Mouse (Mus musculus) forebrain, embryonic 12.5 days (tissue): ENCODE results near the gene Dgcr8. TPM values are rescaled to one million over a fixed set of nuclear protein-coding genes. Genes with fewer than 3 reads are reported as not detected.
A peak's percentile ranks its signal among the peaks of the same experiment; 100 is the strongest.
"Not testable (repeated sequence)": the region's sequence is repeated elsewhere in the genome, so short reads cannot be mapped to it uniquely, and the experiment has no call there.

ENCODE experiments used
- ATAC-seq: fragments of 200-750 bp; cut with Nextera tagmentation; 2 replicates; pipeline ENCODE4 v1.8.0; 2017; ENCODE audit warnings: moderate TSS enrichment; ENCODE audit not compliant: low FRiP score
- H3K27ac ChIP-seq: fragments of 300-500 bp; sonication (generic); 2 replicates; pipeline ENCODE4 v1.5.1; 2016; ENCODE audit warnings: mild to moderate bottlenecking
- H3K27me3 ChIP-seq: fragments of 300-500 bp; sonication (generic); 2 replicates; pipeline ENCODE4 v1.6.1; 2016; ENCODE audit warnings: mild to moderate bottlenecking
- H3K36me3 ChIP-seq: fragments of 300-500 bp; sonication (generic); replicated peaks from 2 replicates; pipeline ENCODE4 v1.6.1; 2016; ENCODE audit warnings: mild to moderate bottlenecking
- H3K4me1 ChIP-seq: fragments of 300-500 bp; sonication (generic); 2 replicates; pipeline ENCODE4 v1.6.1; 2016
- H3K4me2 ChIP-seq: fragments of 300-500 bp; sonication (generic); 2 replicates; pipeline ENCODE4 v1.6.1; 2016; ENCODE audit warnings: mild to moderate bottlenecking, moderate library complexity
- H3K4me3 ChIP-seq: fragments of 300-500 bp; sonication (generic); replicated peaks from 2 replicates; pipeline ENCODE4 v1.5.1; 2016; ENCODE audit warnings: mild to moderate bottlenecking
- H3K9ac ChIP-seq: fragments of 300-500 bp; sonication (generic); 2 replicates; pipeline ENCODE4 v1.6.1; 2016; ENCODE audit warnings: mild to moderate bottlenecking
- H3K9me3 ChIP-seq: fragments of 300-500 bp; sonication (generic); 2 replicates; pipeline ENCODE4 v1.6.1; 2016
- WGBS: fragments of 180-500 bp; shearing (Covaris S2); methylation state at CpG from one replicate; pipeline ENCODE4 v1.1.7; 2016; 5-methylcytosine and 5-hydroxymethylcytosine counted together
- polyA plus RNA-seq: library from polyadenylated mRNA; unstranded; fragments of >200 nt; fragmentation: Nextera tagmentation; extraction: Ambion mirVana; gene quantifications from 2 replicates; pipeline ENCODE4 v1.2.1, GENCODE M21; 2016

The Dgcr8 gene
- 40.8 and 44.2 TPM in 2 replicates for polyA plus RNA-seq

DNA sequence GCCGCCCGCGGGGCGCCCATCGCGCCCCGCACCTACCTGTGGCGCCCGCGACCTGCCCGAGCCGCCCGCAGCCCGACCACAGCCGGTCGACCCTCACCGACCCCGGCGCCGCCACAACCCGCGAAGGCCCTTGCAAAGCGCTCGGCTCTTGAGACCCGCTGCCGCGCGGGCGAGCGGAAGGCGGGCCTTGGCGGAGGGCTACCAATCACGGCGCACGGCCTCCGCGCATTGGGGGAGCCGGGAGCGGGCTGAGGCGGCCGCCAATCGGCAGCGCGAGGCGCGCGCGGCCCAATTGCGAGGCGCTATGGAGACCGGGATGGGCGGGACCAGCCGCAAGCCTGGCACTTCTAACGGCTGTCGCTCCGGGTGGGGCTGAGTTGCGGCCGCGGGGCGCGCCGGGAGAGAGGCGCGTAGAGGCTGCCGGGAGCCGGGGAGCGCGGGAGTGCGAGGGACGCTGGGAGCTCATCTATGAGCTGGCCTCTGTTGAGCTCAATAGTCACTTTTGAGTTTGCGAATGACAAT, at the start of gene Dgcr8:
TSS of gene Dgcr8 (minus strand) at position 180 of the 522 bp plus-strand sequence.
- peak within 1 kb of the TSS; percentile 88 for H3K4me3 ChIP-seq
- no peaks in the 10 kb centered on the region for H3K27me3 ChIP-seq
- peaks cover 30% of the 10 kb centered on the region for H3K36me3 ChIP-seq
- H3K27ac ChIP-seq, result peak within 1 kb of the TSS; percentile 90
- peaks cover 31% of the 10 kb centered on the region for H3K4me1 ChIP-seq
- WGBS, result under 1% methylated on average over 57 of the region's 71 CpGs
- H3K4me2 ChIP-seq, result peak within 1 kb of the TSS; percentile 72
- H3K9ac ChIP-seq, result peak within 1 kb of the TSS; percentile 97
- no peaks in the 10 kb centered on the region for H3K9me3 ChIP-seq
- peak; percentile 100 for ATAC-seq

DNA sequence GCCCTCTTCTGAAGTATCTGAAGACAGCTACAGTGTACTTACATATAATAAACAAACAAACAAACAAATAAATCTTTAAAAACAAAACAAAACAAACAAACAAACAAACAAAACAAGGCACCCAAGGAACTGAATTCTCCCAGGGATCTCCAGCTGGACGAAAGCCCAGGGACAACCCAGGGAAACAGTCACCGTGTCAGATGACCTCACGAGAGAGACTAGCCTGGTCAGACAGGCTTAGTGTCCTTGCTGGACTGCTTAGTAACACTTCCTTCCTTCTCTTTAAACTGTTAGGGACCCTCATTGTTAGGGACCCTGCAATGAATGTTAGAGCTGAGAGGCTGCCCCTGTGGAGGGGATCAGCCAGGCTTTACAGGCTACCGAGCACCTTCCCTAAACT, 48.2 kb upstream of the Dgcr8 start:
- ATAC-seq, result no peak
- WGBS, result 88% methylated on average over 4 of the region's 4 CpGs
- Histone ChIP-seq H3K36me3 (peaks cover 4% of the 10 kb centered on the region; the same call in 1 of the 2 replicates), H3K4me3 (no peak overlapping the region), H3K4me2 (no peak overlapping the region), H3K9me3 (no peaks in the 10 kb centered on the region), H3K4me1 (peaks cover 9% of the 10 kb centered on the region), H3K27me3 (no peaks in the 10 kb centered on the region), H3K9ac (no peak overlapping the region), H3K27ac (no peak overlapping the region)

DNA sequence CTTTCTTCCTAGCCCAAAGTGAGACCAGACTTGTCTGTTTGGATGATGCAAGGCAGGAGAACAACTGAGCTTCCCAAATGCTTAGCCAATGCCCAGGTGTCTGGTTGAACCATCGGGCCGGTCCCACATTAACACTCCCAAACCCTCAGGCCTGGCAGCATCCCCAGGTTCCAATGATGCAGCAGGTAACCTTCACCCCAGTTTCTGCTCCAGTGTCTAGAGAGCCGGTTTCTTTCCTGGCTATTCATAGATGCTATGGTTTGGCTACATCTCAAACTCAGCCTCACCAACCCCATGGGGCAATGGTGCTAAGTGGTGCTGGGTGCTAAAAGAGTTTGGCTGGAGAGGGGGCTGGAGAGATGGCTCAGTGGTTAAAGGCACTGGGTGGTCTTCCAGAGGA, 46.9 kb upstream of the Dgcr8 start:
- Histone ChIP-seq H3K36me3 (peaks cover 4% of the 10 kb centered on the region; the same call in 1 of the 2 replicates), H3K27ac (no peak overlapping the region), H3K9me3 (no peaks in the 10 kb centered on the region), H3K4me3 (no peak overlapping the region), H3K9ac (no peak overlapping the region), H3K27me3 (no peaks in the 10 kb centered on the region), H3K4me2 (no peak overlapping the region), H3K4me1 (peaks cover 7% of the 10 kb centered on the region; the same call in 1 of the 2 replicates)
- ATAC-seq, result no peak
- 98% methylated on average over 3 of the region's 3 CpGs for WGBS

DNA sequence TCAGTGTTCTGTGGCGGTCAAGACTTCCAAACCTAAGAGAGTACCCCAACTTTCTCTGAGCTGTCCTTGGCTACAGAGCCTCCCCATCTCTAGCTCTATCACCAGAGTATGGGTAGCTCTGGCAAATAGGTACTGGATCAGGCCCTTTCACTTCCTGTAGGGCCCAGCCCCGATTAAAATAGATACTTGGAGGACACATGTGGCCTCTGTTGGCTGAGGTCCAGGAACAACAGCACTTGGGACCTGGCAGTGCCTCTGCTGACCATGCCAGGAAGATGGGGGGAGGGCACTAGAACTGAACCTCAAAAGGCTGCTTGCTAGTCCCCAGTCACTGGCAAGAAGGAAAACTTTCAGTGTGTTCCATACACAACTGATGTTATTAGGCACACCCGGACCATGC, 44.9 kb upstream of the Dgcr8 start:
- Histone ChIP-seq H3K4me1 (no peaks in the 10 kb centered on the region), H3K27ac (no peak overlapping the region), H3K36me3 (peaks cover 4% of the 10 kb centered on the region; the same call in 1 of the 2 replicates), H3K27me3 (no peaks in the 10 kb centered on the region), H3K9me3 (no peaks in the 10 kb centered on the region), H3K4me2 (no peak overlapping the region), H3K9ac (no peak overlapping the region), H3K4me3 (no peak overlapping the region)
- ATAC-seq, result no peak
- 88% methylated on average over 3 of the region's 3 CpGs for WGBS

DNA sequence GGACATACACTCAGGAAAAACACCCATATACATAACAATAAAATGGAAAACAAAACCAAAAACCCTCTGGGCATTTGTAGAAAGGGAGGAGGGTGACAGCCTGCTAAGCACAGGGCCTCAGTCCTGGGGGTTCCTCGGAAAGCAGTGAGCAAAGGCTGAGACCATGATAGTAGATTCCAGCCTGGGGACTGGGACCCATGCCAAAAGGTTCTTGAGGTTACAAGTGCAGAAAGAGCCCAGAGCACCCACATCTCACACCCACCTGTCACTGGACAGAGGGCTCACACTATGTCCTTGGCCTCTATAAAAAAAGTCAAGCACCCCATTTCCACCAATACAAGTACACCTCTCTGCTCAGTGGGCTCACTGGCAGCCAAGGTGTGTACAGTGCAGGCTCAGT, 39.5 kb upstream of the Dgcr8 start:
- no peaks in the 10 kb centered on the region for H3K9me3 ChIP-seq
- H3K27ac ChIP-seq, result no peak overlapping the region
- no peaks in the 10 kb centered on the region for H3K27me3 ChIP-seq
- H3K9ac ChIP-seq, result no peak overlapping the region
- H3K4me2 ChIP-seq, result no peak overlapping the region
- 90% methylated on average over 1 of the region's 1 CpGs for WGBS
- H3K4me1 ChIP-seq, result no peaks in the 10 kb centered on the region
- no peaks in the 10 kb centered on the region for H3K36me3 ChIP-seq
- H3K4me3 ChIP-seq, result no peak overlapping the region
- ATAC-seq, result no peak

DNA sequence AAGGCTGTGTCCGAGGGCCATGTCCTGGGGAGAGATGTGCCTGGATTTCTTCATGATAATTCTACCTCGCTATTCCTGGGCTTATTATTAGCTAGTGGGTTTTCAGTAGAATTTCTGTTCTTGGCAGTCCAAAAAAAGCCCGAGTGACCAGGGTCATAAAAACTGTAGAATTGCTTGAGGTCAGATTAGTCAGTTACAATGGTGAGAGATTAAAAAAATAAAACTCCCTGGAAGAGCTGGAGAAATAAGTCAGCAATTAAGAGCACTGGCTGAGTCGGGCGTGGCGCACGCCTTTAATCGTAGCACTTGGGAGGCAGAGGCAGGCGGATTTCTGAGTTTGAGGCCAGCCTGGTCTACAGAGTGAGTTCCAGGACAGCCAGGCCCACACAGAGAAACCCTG, 38.9 kb upstream of the Dgcr8 start:
- no peak overlapping the region for H3K4me3 ChIP-seq
- no peaks in the 10 kb centered on the region for H3K27me3 ChIP-seq
- ATAC-seq, result no peak
- H3K9ac ChIP-seq, result no peak overlapping the region
- H3K27ac ChIP-seq, result no peak overlapping the region
- H3K4me1 ChIP-seq, result no peaks in the 10 kb centered on the region
- WGBS, result 91% methylated on average over 9 of the region's 9 CpGs
- no peaks in the 10 kb centered on the region for H3K9me3 ChIP-seq
- H3K36me3 ChIP-seq, result 0 out of 2 replicates have a peak, but pooled peaks cover under 1% of the 10 kb centered on the region
- no peak overlapping the region for H3K4me2 ChIP-seq

DNA sequence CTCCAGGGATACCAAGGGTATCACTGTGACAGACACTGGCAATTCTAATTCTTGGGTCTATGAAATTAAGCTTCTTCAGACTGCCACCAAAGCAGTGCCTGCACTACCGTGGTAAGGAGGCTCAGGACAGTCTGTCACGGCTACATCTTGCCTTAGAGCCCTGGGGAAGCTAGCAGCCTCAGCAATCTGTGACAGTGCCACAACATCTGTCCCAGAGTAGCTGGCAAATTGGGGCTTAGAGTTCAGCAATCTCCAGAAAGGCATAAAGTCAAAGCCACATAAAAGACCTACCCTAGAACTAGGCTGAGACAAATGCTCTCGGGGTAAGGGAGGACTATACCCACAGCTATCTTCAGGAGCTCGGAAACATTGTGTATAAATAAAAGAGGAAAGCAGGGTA, 36.7 kb upstream of the Dgcr8 start:
- Histone ChIP-seq H3K36me3 (peaks cover 11% of the 10 kb centered on the region), H3K27ac (no peak overlapping the region), H3K9ac (no peak overlapping the region), H3K27me3 (no peaks in the 10 kb centered on the region), H3K9me3 (no peaks in the 10 kb centered on the region), H3K4me3 (no peak overlapping the region), H3K4me2 (no peak overlapping the region), H3K4me1 (no peaks in the 10 kb centered on the region)
- no peak for ATAC-seq
- 89% methylated on average over 4 of the region's 4 CpGs for WGBS

- Histone ChIP-seq H3K4me2 (no peak overlapping the region), H3K27me3 (no peaks in the 10 kb centered on the region), H3K9me3 (no peaks in the 10 kb centered on the region), H3K4me3 (no peak overlapping the region), H3K27ac (no peak overlapping the region), H3K9ac (no peak overlapping the region), H3K36me3 (peaks cover 11% of the 10 kb centered on the region), H3K4me1 (no peaks in the 10 kb centered on the region)
- 80% methylated on average over 6 of the region's 6 CpGs for WGBS
- ATAC-seq, result no peak
These were observed 35.0 kb upstream of the Dgcr8 start for GRCm38 (mm10) chr16:18324031-18324430.

DNA sequence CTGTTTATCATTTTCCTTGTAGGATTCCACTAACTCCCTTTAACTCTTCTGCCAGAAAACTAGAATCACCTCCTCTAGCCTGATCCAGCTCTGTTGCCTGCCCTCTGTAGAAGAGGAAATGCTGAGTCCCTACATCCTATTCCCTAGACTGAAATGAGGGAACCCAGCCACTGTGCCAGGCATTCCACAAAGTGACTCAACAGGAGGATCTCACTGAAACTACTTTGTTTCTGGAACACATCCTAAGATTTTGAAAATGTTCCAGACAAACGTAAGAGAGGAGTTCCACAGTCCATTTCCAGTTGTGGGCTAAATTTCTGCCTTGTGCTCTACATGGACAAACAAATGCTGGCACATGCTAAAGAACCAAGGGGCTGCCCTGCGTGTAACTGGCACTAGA, 34.4 kb upstream of the Dgcr8 start:
- 90% methylated on average over 2 of the region's 2 CpGs for WGBS
- ATAC-seq, result no peak
- H3K9ac ChIP-seq, result no peak overlapping the region
- H3K27ac ChIP-seq, result no peak overlapping the region
- no peaks in the 10 kb centered on the region for H3K9me3 ChIP-seq
- H3K36me3 ChIP-seq, result peaks cover 11% of the 10 kb centered on the region
- no peaks in the 10 kb centered on the region for H3K4me1 ChIP-seq
- H3K4me2 ChIP-seq, result no peak overlapping the region
- no peak overlapping the region for H3K4me3 ChIP-seq
- no peaks in the 10 kb centered on the region for H3K27me3 ChIP-seq

- no peaks in the 10 kb centered on the region for H3K27me3 ChIP-seq
- H3K4me2 ChIP-seq, result no peak overlapping the region
- peaks cover 11% of the 10 kb centered on the region for H3K36me3 ChIP-seq
- no peaks in the 10 kb centered on the region for H3K4me1 ChIP-seq
- H3K9ac ChIP-seq, result no peak overlapping the region
- 91% methylated on average over 2 of the region's 2 CpGs for WGBS
- H3K4me3 ChIP-seq, result no peak overlapping the region
- no peak for ATAC-seq
- no peak overlapping the region for H3K27ac ChIP-seq
- H3K9me3 ChIP-seq, result no peaks in the 10 kb centered on the region
These were observed 32.4 kb upstream of the Dgcr8 start for GRCm38 (mm10) chr16:18321443-18321842.

- Histone ChIP-seq H3K36me3 (peaks cover 11% of the 10 kb centered on the region), H3K27ac (no peak overlapping the region), H3K4me2 (no peak overlapping the region), H3K27me3 (no peaks in the 10 kb centered on the region), H3K4me1 (no peaks in the 10 kb centered on the region), H3K9me3 (no peaks in the 10 kb centered on the region), H3K4me3 (no peak overlapping the region), H3K9ac (no peak overlapping the region)
- ATAC-seq, result no peak
- 82% methylated on average over 3 of the region's 3 CpGs for WGBS
These were observed 29.9 kb upstream of the Dgcr8 start for GRCm38 (mm10) chr16:18318992-18319391.

- Histone ChIP-seq H3K9ac (no peak overlapping the region), H3K36me3 (peaks cover 27% of the 10 kb centered on the region), H3K4me3 (no peak overlapping the region), H3K27me3 (no peaks in the 10 kb centered on the region), H3K27ac (no peak overlapping the region), H3K4me1 (no peaks in the 10 kb centered on the region), H3K4me2 (no peak overlapping the region), H3K9me3 (no peaks in the 10 kb centered on the region)
- ATAC-seq, result no peak
- WGBS, result 91% methylated on average over 1 of the region's 1 CpGs
These were observed 19.1 kb upstream of the Dgcr8 start for GRCm38 (mm10) chr16:18308159-18308558.

GRCm38 (mm10) chr16:18289614-18290013, 568 bp upstream of the Dgcr8 start:
- Histone ChIP-seq H3K4me3 (peak overlapping the region; percentile 88), H3K4me1 (peaks cover 31% of the 10 kb centered on the region), H3K27ac (peak overlapping the region; percentile 46; the same call in 1 of the 2 replicates), H3K4me2 (peak overlapping the region; percentile 72), H3K36me3 (peaks cover 26% of the 10 kb centered on the region)
- H3K27me3 ChIP-seq, H3K9me3 ChIP-seq, H3K9ac ChIP-seq, ATAC-seq: not testable (repeated sequence)
- 3% methylated on average over 10 of the region's 10 CpGs for WGBS
